Mouse (Mus musculus) layer of hippocampus, adult 18-20 months (tissue): ENCODE measurements at regions not wholly inside any gene's neighbourhood (a gene's known extent, or its start where the extent isn't known, plus 50 kb on each side); places are given as distances from the start of the nearest gene placed in this dataset.
"Not testable (repeated sequence)": the region's sequence is repeated elsewhere in the genome, so short reads cannot be mapped to it uniquely, and the experiment has no call there.

Experiments
- DNase-seq, 2 experiments: peaks; one replicate each; pipeline ENCODE4 v3.0.0; 2022; ENCODE audit warnings: low spot score in 2 of 2

- no peak for DNase-seq
Observed at GRCm38 (mm10) chr8:88906244-88906643, 137.7 kb downstream of the Sall1 start.

GRCm38 (mm10) chr8:88903094-88903493 lies 140.9 kb downstream of the Sall1 start:
- no peak for DNase-seq

- no peak for DNase-seq
Observed at GRCm38 (mm10) chr8:88883751-88884390, 160.1 kb downstream of the Sall1 start.

- DNase-seq, result no peak
Observed at GRCm38 (mm10) chr8:88879857-88880256, 164.1 kb downstream of the Sall1 start.

- DNase-seq, result peak in 1 of 2 experiments; percentile 16
Observed at GRCm38 (mm10) chr8:88877921-88878320, 166.0 kb downstream of the Sall1 start.

- no peak for DNase-seq
Observed at GRCm38 (mm10) chr8:88862846-88863455, 166.1 kb downstream of the Cyld start.

GRCm38 (mm10) chr8:88857216-88857615 lies 160.4 kb downstream of the Cyld start:
- DNase-seq, result no peak

GRCm38 (mm10) chr8:88853200-88853599 lies 156.4 kb downstream of the Cyld start:
- no peak for DNase-seq

GRCm38 (mm10) chr8:88845916-88846315 lies 149.1 kb downstream of the Cyld start:
- no peak for DNase-seq

- DNase-seq, result peak; percentile 5 to 30
Observed at GRCm38 (mm10) chr8:88844370-88844769, 147.5 kb downstream of the Cyld start.

GRCm38 (mm10) chr8:88842451-88842850 lies 145.6 kb downstream of the Cyld start:
- DNase-seq, result no peak

- DNase-seq, result no peak
Observed at GRCm38 (mm10) chr8:88840096-88840495, 143.3 kb downstream of the Cyld start.

- no peak for DNase-seq
Observed at GRCm38 (mm10) chr8:88835756-88836291, 139.0 kb downstream of the Cyld start.

GRCm38 (mm10) chr8:88825816-88826215 lies 129.0 kb downstream of the Cyld start:
- DNase-seq, result no peak

GRCm38 (mm10) chr8:88823931-88824330 lies 127.1 kb downstream of the Cyld start:
- DNase-seq, result no peak

GRCm38 (mm10) chr8:88820275-88820850 lies 123.5 kb downstream of the Cyld start:
- no peak for DNase-seq

GRCm38 (mm10) chr8:88816461-88816860 lies 119.6 kb downstream of the Cyld start:
- DNase-seq, result no peak

- DNase-seq, result no peak
Observed at GRCm38 (mm10) chr8:88814246-88814645, 117.4 kb downstream of the Cyld start.

- DNase-seq, result no peak
Observed at GRCm38 (mm10) chr8:88812901-88813676, 116.3 kb downstream of the Cyld start.

- not testable (repeated sequence) for DNase-seq
Observed at GRCm38 (mm10) chr8:88806851-88807250, 110.0 kb downstream of the Cyld start.
